Mouse (Mus musculus) cerebellum, postnatal 4 days (tissue): ENCODE data around the gene Six6.

ENCODE experiments used
- DNase-seq, 2 experiments: peaks; one replicate each; pipeline ENCODE4 v3.0.0; 2022; ENCODE audit warnings: low spot score in 2 of 2, mixed read lengths in 1 of 2

The Six6 gene

DNA sequence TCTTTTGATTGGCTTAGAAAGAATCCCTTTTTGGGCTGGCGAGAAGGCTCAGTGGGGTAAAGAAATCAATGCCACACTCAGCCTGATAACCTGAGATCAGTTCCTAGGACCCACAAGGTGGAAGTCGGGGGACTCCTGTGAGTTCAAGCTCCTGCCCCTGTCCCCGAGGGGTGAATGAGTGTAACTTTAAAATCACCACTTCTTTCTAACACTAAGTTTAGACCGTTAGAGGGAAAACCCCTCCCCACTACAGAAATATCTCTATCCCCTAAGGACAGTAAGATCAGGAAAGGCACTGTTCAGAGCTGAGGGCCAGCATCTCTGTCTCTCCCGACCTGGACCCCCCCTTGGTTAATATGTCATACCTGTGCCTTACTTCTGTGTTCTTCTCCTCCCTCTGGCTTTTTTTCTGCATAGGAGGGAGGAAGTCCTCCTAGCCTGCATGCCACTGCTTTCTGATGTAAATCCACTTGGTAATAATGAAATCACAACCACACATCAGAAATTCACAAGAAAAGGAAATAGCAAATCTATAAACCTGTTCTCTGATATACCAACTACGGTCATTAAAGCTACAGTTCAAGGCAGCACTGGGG is 18.2 kb downstream of the Six6 start:
- DNase-seq = no peak

DNA sequence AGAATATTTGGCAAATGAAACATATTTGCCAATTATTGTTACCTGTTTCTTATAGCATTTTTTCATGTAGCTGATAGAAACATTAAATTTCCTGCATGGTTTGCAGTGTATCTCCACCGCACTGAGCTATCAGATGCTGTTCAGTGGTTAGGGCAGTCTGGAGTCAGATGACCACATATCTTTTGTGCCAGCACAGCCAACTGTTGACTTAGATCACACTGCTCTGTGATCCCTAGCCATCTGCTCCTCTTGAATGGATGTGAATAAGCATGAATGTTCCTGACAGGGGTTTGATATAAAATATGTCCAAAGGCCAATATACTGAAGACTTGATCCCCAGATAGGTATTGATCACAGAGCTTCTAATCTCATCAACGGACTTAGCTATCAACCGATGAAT is 18.8 kb downstream of the Six6 start:
- DNase-seq = peak in 1 of 2 experiments; percentile 17

DNA sequence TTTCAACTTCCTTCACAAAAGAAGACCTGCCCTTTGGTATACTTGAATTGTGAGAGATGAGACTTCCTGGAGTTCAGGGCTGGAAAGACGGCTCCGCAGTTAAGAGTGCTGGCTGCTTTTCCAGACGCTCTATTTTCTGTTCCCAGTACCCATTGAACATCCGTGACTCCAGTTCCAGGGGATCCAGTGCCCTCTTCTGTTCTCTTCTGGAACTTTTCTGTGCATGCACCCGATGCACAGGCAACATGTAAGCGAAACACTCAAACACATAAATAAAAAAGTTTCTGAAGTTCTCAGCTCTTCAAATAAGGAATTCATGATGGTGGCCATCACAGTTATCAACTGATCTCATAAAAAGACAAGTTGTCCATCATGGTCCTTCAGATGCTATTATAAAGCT is 23.1 kb downstream of the Six6 start:
- DNase-seq = no peak

DNA sequence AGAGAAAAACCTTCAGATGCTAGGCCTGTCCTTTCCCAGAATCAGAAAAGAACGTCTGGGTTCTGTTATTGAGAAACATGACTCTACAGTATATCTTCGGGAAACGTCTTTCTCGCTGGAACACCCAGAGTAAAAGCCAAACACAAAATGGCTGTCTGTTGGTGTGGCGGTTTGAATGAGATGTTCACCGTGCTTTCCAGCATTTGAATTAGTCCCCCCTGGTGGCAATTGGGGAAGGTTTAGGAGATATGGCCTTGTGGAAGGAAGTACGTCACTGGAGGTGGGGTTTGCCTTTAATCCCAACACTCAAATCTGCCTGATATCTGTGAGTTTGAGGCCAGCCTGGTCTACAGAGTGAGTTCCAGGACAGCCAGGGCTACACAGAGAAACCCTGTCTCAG is 27.8 kb downstream of the Six6 start:
- DNase-seq = no peak

DNA sequence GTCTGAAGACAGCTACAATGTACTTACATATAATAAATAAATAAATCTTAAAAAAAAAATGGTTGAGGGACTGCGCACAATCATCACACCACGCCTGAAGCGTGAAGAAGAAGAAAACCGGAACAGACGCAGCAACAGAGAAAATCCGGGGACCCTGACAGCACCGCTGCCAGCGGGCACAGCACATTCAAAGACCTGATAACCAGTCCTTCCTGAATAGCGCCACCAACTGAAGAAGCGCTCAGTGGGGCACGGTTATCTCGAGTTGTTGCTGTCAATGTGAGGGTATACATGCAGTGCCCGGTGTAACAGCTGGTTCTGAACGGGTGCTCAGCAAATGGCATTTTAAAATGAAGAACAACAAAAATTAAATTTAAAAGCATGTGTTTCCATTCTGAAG is 30.9 kb downstream of the Six6 start:
- no peak for DNase-seq

DNA sequence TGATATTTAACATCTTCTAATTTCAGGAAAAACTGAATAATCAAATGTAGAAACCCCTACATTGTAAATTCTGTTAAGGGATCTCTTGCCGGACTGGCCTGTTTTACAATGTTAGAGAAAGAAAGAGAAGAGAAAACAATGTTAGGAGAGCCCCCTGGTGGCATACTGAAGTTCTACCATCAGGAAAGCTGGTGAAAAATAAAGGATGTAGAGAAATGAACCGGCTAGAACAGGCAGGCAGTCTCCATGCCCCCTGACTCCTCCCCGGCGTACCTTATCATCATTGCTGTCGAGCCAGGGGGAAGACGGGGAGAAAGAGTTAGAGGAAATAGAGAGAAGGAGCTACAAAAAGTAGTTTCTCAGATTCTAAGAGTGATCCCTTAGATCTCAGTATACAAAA is 33.5 kb downstream of the Six6 start:
- DNase-seq = peak in 1 of 2 experiments; percentile 42

DNA sequence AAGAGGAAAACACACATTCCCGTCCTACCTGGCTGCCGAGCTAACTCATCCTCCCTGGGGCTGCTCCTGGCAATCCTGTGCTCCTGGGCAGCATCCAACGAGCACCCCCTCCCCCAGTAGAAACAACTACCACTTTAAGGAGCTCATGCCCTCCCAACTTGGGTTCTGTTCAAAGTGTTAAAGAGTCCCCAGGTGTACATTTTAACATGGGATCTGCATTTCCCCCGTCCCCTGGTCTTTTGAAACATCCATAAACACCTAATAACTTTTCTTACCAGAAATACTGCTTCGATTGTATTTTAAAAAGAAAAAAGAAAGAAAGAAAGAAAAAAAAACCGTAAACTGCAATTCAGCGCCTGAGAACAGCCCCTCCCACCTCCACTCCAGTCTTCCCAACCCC is 36.5 kb downstream of the Six6 start:
- DNase-seq = no peak

DNA sequence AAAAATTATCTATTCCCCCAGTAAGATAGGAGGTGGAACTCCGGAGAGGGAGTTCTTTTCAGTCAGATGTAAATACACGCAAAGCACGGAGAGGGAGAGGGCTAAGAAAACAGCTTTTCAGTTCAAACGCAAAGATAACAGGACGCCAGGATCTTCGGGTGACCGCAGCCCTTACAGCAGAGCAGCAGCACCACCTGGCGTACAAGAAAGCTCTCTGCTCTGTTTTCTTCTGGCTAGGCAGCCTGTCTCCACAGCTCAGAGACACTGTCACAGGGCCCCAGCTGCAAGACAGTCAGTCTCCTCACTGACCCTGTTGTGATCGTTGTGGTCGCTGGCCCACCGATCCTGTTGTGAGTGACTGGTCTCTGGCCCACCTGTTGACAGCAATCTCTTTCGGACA is 37.0 kb downstream of the Six6 start:
- peak; percentile 42 to 75 for DNase-seq

DNA sequence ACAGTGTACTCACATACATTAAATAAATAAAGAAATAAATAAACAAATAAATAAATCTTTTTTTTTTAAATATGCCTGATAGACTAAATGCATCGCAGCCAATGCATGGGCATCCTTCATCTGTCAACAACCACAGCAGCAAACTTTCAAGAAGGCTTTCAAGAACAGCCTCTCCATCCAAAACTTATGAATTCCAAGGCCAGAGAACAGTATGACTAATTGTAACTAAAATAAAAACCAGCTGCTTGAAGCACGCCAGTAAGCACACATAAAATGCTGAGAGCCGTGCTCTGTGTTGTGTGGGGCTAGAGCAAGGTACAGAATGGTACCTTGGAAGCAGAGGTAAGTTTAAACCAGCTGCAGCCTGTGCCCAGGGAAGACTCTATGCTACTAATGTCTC is 38.2 kb downstream of the Six6 start:
- DNase-seq = no peak

DNA sequence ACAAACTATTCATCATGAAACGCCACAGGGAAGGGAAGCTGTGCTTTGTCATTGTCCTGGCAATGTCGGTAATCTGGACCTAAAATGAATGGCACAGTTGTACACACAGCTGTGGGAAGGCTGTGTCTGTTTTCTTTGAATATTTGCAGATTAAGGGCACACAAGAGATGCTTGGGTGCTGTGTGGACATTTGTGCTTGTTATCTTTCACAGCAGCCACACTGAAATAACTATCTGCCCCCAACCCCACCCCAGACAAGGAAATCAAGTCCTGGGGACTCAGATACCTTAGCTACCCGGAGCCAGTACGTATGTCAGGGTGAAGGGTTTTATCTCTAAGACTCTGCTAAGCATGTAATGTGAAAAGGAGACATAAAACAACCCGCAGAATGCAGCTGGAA is 39.5 kb downstream of the Six6 start:
- DNase-seq = no peak

DNA sequence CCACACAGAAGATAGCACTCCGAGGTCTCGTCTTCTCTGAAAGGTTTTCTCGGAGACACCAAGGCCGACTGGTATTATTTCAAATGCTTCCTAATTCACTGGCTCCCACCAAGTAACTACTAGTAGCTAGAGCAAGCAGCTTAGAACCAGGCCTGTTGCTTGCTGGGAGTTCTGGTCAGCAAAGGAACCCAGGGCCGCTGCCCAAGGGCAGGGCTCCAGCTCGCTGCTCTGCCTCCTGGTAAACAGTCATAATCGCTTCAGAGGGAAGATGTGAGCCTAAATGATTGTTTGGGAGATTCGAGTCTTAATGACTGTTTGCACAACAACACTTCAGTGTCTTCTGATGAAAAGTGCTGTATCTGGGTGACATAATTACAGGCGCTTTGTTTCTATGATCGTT is 42.9 kb downstream of the Six6 start:
- no peak for DNase-seq

DNA sequence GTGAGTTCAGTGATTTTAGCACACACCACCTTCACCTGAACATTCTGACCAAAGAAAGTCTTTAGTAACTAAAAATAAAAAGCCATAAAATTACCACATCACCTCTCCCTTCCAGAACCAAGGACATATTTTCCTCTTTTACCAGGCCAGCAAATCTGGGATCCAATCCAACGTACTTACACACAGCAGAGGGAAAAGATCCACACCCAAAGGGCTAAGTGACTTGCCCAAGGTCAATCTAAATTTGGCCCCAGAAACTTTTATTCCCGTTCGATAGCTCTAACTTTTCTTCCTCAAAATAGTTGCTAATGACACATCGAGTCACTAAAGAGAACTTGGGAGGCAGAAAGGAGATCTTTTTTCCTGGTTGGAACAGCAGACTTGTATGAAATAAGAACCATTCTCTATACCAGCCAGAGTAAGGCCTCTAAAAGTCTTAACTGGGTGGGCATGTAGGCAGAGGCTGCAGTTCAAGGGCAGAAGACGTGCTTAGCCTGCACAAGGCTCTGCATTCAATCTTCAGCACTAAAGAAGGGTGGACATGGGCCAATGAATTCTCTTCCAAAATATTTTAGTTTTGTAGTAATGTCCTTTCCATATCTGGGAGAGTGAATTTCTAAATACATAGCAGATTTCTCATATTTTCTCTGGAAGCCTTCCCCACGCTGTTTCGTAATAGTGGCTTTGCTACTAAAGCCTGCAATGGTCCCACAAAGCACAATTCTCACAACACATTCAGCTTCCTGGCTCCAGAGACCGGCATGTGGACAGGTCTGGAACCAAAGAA is 43.6 kb downstream of the Six6 start:
- DNase-seq = no peak
